Mouse (Mus musculus) cerebellum, adult 2 months (tissue): ENCODE results near the gene Gm11099. TPM values are rescaled to one million over a fixed set of nuclear protein-coding genes. Genes with fewer than 3 reads are reported as not detected.

ENCODE experiments used
- DNase-seq, 2 experiments: peaks; one replicate each; pipeline ENCODE4 v3.0.0; 2021
- H3K27ac ChIP-seq: fragments of 200-500 bp; 2 replicates; pipeline ENCODE4 v1.5.1; 2012; ENCODE audit warnings: low read length, control low read depth, inconsistent platforms; ENCODE audit not compliant: insufficient read depth
- H3K27me3 ChIP-seq: fragments of 200-500 bp; 2 replicates; pipeline ENCODE4 v1.6.1; 2012; ENCODE audit warnings: inconsistent platforms, mild to moderate bottlenecking, low read length, moderate library complexity; ENCODE audit not compliant: control insufficient read depth, insufficient read depth
- H3K4me1 ChIP-seq: fragments of 200-500 bp; 2 replicates; pipeline ENCODE4 v1.6.1; 2011; ENCODE audit warnings: low read length; ENCODE audit not compliant: control insufficient read depth, insufficient read depth
- H3K4me3 ChIP-seq: fragments of 200-500 bp; replicated peaks from 2 replicates; pipeline ENCODE3; 2011; ENCODE audit warnings: mild to moderate bottlenecking, low read depth, low read length, control low read depth; ENCODE audit not compliant: insufficient read depth
- CTCF ChIP-seq: fragments of 200-500 bp; IDR thresholded peaks from 2 replicates; pipeline ENCODE4 v1.5.1; 2011; ENCODE audit warnings: low read depth, mild to moderate bottlenecking, control low read depth, low read length, moderate library complexity, borderline replicate concordance; ENCODE audit not compliant: insufficient read depth
- POLR2A ChIP-seq: fragments of 200-500 bp; IDR thresholded peaks from 2 replicates; pipeline ENCODE4 v1.6.1; 2011; ENCODE audit warnings: low read length, control low read depth, borderline replicate concordance; ENCODE audit not compliant: insufficient read depth
- WGBS: fragments of 180-500 bp; shearing (Covaris S2); methylation state at CpG from one replicate; pipeline ENCODE4 v1.1.7; 2018; 5-methylcytosine and 5-hydroxymethylcytosine counted together
- polyA plus RNA-seq: library from polyadenylated mRNA; depleted of rRNA; stranded (reverse); fragments of >200 nt; gene quantifications from 2 replicates; pipeline ENCODE4 v1.2.3, GENCODE M21; 2012; rRNA removed

Gene Gm11099
- polyA plus RNA-seq: not detected in 2 replicates

DNA sequence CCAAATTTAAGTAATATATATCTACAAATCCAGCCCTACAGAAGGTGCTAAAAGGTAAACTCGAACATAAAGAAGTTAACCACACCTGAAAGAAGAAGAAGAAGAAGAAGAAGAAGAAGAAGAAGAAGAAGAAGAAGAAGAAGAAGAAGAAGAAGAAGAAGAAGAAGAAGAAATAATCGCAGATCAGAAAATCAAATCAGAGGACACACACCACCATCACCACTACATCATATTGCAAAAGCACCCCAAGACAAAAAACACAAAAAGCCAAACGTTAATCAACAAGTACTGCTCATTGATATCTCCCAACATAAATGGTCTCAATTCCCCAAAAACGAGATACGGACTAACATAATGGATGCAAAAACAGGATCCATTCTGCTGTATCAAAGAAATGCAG is at the start of gene Gm11099:
Gene Gm11099, plus strand, starts transcription at position 301 of the 400 bp plus-strand sequence.
- Histone ChIP-seq H3K27ac (no peak within 1 kb of the TSS), H3K27me3 (no peaks in the 10 kb centered on the region), H3K4me1 (no peaks in the 10 kb centered on the region), H3K4me3 (no peak within 1 kb of the TSS)
- TF ChIP-seq CTCF (no peak), POLR2A (no peak)
- 90% methylated on average over 5 of the region's 5 CpGs for WGBS
- no peak for DNase-seq

DNA sequence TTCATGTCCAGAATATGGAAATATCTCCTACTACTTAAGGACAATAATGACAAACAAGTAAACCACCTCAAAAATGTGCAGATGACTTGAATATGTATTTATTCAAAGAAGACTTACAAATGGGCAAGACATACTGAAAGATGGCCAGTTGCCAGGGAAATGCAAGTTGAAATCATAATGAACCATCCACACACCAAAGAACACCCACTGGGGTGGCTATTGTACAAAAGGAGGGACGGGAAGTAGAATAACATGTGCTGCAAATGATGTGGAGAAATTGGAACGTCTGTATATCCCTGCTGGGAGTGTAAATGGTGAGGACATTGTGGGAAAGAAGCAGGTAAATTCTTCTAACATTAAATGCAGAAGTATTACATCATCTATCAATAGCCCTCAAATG is 46.3 kb upstream of the Gm11099 start:
- H3K27ac ChIP-seq: no peak overlapping the region
- 1% methylated on average over 2 of the region's 2 CpGs for WGBS
- DNase-seq: no peak

DNA sequence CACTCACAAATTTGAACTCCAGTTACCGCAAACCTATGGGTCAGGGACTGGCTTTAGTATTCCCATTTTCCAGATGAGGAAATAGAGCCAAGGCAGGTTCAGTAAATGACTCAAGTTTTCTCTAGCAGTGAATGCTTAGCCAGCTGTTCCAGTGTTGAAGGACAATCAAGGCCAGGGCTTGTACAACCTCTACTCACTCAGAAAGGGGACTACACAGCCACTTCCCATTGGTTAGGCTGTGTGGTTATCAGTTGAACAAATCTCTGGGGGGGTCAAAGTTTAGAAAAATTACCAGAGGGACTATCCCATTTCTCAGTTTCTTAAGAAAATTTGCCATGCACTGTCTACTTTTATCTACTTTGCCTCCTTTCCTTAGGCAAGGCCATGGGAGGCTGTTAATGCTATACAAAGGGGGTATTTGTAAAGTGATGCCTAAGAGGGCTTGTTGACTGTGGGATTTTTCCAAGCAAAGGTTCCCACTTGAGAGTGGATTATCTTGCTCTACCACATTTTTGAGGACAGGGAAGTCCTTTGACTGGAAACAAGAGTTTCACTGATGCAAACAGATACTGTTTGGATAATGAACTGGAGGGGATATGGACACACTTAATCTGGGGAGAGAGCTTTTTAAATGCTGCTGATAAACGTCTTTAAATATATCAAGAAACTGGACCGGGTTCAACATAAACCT is 30.2 kb upstream of the Gm11099 start:
- H3K27ac ChIP-seq: no peak overlapping the region
- TF ChIP-seq CTCF: no peak
- TF ChIP-seq POLR2A: no peak
- H3K27me3 ChIP-seq: no peaks in the 10 kb centered on the region
- WGBS: 80% methylated on average over 3 of the region's 3 CpGs
- DNase-seq: no peak
- H3K4me1 ChIP-seq: no peaks in the 10 kb centered on the region
- no peak overlapping the region for H3K4me3 ChIP-seq

More for the DNA sequence above, 46.3 kb upstream of the Gm11099 start:
- Histone ChIP-seq H3K4me1 (no peaks in the 10 kb centered on the region), H3K4me3 (no peak overlapping the region), H3K27me3 (no peaks in the 10 kb centered on the region)
- TF ChIP-seq POLR2A (no peak), CTCF (no peak)

DNA sequence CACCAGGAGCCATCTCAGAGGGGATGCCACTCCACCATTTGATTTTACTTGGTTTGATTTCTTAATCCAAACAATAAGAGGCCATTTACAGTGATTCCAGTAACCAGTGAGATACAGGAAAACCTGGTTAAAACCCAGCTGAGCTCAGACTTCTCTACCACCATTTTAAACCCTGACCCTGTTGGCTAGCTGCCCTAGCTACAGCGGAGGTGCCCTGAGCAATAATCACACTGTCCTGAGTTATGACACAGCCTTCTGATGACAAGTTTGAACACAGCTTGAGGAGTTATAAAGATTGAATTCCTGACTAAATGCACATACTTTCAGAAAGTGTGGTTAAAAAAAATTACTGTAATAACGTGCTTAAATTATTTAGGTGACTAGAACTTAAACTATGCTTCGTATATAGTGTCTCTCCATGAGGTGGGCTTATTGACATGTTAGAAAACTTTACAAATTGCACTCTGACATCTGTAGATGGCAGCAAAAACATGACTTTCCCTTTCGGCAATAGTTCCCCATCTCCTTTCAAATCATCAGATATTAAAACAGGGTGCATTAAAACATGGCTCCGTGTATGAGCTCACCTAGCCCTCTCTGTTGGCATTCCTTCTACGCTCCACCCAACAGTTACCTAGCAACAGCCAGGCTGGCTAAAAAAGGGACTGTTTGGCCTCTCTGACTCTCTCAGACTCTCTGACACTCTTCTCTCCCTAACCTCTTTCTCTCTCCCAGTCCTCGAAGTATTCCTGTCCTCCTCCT is 29.1 kb upstream of the Gm11099 start:
- H3K4me1 ChIP-seq: no peaks in the 10 kb centered on the region
- TF ChIP-seq POLR2A (no peak), CTCF (peak; percentile 18; the same call in 1 of the 2 replicates)
- 27% methylated on average over 7 of the region's 7 CpGs for WGBS
- DNase-seq: peak; percentile 17 to 19
- H3K27ac ChIP-seq: no peak overlapping the region
- H3K27me3 ChIP-seq: no peaks in the 10 kb centered on the region
- H3K4me3 ChIP-seq: no peak overlapping the region

DNA sequence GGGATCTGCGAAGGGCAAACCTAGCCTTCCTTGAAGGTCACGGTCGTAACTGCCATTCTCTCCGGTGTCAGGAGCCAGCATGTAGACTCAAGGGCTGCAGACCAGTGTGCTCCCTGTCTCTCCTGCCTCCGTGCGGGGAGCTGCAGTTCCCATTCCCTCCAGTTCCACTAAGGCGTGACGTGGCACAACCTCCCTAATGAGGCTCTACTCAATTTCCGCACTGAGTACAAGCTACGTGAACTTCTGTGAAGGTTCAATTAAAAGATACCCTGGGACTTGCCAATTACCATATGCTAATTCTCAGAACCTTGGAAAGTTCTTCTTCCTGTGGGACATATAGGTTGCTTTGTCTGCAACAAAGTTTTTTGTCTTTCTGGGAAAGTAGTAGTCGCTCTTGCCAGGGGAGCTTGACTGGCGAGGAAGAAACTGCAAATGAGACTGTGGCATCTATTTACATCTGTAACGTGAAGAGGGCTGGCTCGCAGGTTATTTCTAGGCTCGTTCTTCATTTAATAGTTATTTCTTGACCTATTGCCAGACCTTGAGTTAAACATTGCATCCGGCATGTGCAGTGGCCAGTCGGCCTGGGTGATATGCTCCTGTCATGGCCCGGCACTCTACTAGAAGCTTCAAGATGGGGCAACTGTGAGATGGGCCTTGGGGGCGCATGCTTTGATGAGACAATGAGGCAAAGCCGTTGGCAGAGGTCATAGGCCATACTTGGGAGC is 26.8 kb upstream of the Gm11099 start:
- no peak for TF ChIP-seq CTCF
- no peak for TF ChIP-seq POLR2A
- Histone ChIP-seq H3K27me3 (no peaks in the 10 kb centered on the region), H3K27ac (no peak overlapping the region), H3K4me1 (no peaks in the 10 kb centered on the region), H3K4me3 (no peak overlapping the region)
- WGBS: 93% methylated on average over 20 of the region's 20 CpGs
- no peak for DNase-seq

DNA sequence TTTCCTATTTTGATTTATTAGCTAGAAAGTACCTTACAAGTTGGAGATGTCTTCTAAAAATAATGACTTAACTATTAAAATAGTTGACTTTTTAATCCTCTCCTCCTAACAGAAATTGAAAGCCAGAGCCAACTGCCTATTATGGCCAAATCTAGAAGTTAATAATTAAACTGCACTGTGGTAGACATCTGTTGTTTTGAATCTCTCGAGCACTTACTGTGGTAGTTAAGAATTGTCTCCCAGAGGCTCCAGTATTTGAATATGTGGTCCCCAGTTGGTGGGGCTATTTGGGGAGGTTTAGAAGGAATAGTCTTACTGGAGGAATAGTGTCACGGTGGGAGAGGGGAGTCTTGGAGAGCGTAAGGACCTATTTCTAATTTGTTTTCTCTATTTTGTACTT is 18.2 kb upstream of the Gm11099 start:
- Histone ChIP-seq H3K4me1 (no peaks in the 10 kb centered on the region), H3K4me3 (no peak overlapping the region), H3K27ac (no peak overlapping the region), H3K27me3 (no peaks in the 10 kb centered on the region)
- no peak for TF ChIP-seq CTCF
- TF ChIP-seq POLR2A: no peak
- 67% methylated on average over 3 of the region's 3 CpGs for WGBS
- DNase-seq: no peak

DNA sequence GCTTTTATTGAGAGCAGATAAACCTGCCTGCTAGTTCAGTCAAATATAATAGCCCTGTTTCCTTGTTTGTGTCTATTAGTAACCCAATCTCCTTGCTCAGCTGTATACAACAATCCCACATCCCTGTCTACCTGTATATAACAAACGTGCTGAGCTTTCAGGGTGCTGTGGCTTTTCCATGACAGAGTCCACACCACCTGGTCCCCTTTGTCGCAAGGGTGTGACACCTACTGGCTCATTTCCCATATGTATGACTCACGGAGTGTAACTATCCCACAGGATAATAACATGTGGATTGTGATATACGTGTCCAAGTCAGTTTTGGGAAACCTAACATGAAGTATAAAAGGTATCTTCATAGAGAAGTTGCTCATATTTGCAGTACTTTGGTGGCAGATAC is 16.8 kb upstream of the Gm11099 start:
- TF ChIP-seq CTCF: no peak
- TF ChIP-seq POLR2A: no peak
- no peak overlapping the region for H3K4me3 ChIP-seq
- no peak for DNase-seq
- no peaks in the 10 kb centered on the region for H3K27me3 ChIP-seq
- 85% methylated on average over 4 of the region's 4 CpGs for WGBS
- no peak overlapping the region for H3K27ac ChIP-seq
- no peaks in the 10 kb centered on the region for H3K4me1 ChIP-seq
